Mouse (Mus musculus): ENCODE measurements around the gene Ifrd1. TPM values are rescaled to one million over a fixed set of nuclear protein-coding genes. Genes with fewer than 3 reads are reported as not detected.

Gene Ifrd1
- polyA plus RNA-seq, 1 experiment from 2014 or later: 93.7 TPM

DNA sequence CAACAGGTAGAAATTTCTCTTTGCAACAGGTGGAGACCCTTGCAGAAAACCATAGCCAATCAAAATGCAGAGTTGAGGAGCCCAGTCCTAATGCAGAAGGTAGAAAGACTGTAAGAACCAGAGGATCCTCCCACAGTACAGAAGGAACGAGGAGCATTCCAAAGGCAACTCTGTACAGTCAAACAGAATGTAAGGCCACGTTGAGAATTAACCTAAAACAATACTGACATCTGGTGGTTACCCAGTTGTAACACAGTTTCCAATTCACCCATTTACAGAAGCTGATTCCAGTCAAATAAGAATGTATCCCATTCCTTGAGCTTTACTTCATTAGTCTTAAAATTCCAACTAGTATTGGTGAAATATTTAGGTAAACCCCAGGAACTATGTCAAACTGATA, 83.7 kb downstream of the Ifrd1 start:
- no peak for ATAC-seq (ENCODE audit: insufficient number of reproducible peaks, insufficient read depth, low FRiP score, low read depth)
- no peaks in the 10 kb centered on the region for H3K27me3 ChIP-seq (ENCODE audit: control insufficient read depth, insufficient read depth, low read length)
- 1% methylated on average over 2 of the region's 2 CpGs for WGBS
- no peak overlapping the region for H3K9ac ChIP-seq (ENCODE audit: low read length)
- no peak overlapping the region for H3K4me2 ChIP-seq (ENCODE audit: low read length)
- no peaks in the 10 kb centered on the region for H3K36me3 ChIP-seq (ENCODE audit: control insufficient read depth, insufficient read depth, low read length)
- H3K27ac ChIP-seq (replicated peaks in 1 of 2; ENCODE audit: control insufficient read depth in 1 of 2, insufficient read depth in 1 of 2, low read depth in 2 of 2, low read length in 2 of 2): no peak overlapping the region
- no peak overlapping the region for H3K4me3 ChIP-seq (ENCODE audit: control insufficient read depth in 1 of 2, insufficient read depth in 1 of 2, low read depth in 1 of 2, low read length in 2 of 2)
- no peaks in the 10 kb centered on the region for H3K4me1 ChIP-seq (ENCODE audit: control insufficient read depth in 2 of 2, insufficient read depth in 2 of 2, low read length in 2 of 2)
- no peaks in the 10 kb centered on the region for H3K9me3 ChIP-seq (ENCODE audit: control insufficient read depth, low read length)

DNA sequence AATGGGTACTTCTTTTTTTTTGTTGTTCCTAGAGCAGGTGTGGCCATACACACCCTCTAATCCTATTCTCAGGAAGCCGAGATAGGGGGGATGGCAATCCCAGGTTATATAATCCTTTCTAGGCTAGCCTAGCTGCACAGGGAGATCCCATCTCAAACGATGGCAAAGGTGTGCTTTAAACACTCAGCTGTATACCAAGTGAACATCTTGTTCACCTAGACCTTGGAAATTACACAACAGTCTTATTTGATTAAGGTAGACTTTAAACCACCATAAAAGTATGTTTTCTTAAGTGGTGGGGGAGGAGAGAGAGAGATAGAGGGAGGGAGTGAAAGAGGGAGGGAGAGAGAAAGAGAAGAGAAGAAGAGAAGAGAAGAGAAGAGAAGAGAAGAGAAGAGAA, 87.5 kb downstream of the Ifrd1 start:
- Histone ChIP-seq H3K36me3 (ENCODE audit: control insufficient read depth, insufficient read depth, low read length) (no peaks in the 10 kb centered on the region), H3K4me3 (ENCODE audit: control insufficient read depth in 1 of 2, insufficient read depth in 1 of 2, low read depth in 1 of 2, low read length in 2 of 2) (no peak overlapping the region), H3K27ac (replicated peaks in 1 of 2; ENCODE audit: control insufficient read depth in 1 of 2, insufficient read depth in 1 of 2, low read depth in 2 of 2, low read length in 2 of 2) (no peak overlapping the region), H3K9ac (ENCODE audit: low read length) (no peak overlapping the region), H3K4me1 (ENCODE audit: control insufficient read depth in 2 of 2, insufficient read depth in 2 of 2, low read length in 2 of 2) (no peaks in the 10 kb centered on the region), H3K9me3 (ENCODE audit: control insufficient read depth, low read length) (no peaks in the 10 kb centered on the region), H3K4me2 (ENCODE audit: low read length) (no peak overlapping the region), H3K27me3 (ENCODE audit: control insufficient read depth, insufficient read depth, low read length) (no peaks in the 10 kb centered on the region)
- WGBS: 69% methylated on average over 2 of the region's 2 CpGs
- no peak for ATAC-seq (ENCODE audit: insufficient number of reproducible peaks, insufficient read depth, low FRiP score, low read depth)

DNA sequence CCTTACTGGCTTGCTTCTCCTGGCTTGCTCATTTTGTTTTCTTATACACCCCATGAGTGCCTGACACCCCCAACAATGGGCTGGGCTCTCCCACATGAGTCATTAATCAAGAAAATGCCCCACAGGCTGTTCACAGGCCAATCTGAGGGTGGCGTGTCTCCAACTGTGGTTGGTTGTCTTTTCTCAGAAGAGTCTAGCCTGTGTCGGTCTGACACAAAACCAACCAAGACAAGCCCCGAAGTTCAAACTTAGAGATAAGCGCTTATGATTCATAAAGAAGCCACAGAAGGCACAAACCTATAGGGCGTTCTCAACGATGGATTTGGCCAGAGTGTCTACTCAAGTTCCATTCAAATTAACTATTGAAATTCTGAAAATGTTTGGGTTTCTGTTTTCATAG, 94.1 kb downstream of the Ifrd1 start:
- 88% methylated on average over 6 of the region's 6 CpGs for WGBS
- ATAC-seq (ENCODE audit: insufficient number of reproducible peaks, insufficient read depth, low FRiP score, low read depth): no peak

DNA sequence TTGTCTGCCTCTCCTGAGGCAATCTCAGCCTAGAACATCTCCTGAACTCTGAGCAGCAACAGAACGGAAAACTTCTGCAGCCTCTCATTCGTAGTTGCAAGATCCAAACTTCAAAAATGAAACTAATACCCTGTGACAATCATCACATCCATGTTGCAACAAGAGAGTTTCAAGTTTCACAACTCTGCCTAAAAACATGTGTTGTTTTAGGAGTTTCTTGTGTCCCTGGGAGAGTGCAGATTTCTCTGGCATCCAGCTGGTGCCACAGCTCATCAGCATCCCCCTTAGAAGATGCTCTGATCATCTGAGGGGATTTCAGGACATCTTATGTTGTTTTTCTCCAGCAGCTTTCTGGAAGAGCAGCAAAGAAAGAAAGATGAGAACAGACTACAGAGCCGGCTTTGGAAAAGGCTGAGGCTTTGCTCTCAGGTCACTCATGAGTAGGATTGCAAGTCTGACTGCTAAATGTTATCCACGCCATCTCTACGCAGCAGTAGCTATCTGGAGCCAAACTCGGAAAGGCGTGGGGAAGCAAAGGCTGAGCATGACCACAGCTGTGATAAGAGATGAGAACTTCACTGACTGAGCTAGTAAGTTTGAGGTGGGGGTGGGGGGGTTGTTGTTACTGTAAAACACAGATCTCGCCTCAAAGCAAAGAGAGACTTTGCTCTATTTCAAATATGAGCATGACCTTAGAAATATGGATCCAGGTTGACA, 95.8 kb downstream of the Ifrd1 start:
- H3K4me2 ChIP-seq (ENCODE audit: low read length): no peak overlapping the region
- H3K4me1 ChIP-seq (ENCODE audit: control insufficient read depth in 2 of 2, insufficient read depth in 2 of 2, low read length in 2 of 2): peaks cover 0 to 3% of the 10 kb centered on the region in 2 experiments; a peak in 1 of 4 replicates
- ATAC-seq (ENCODE audit: insufficient number of reproducible peaks, insufficient read depth, low FRiP score, low read depth): no peak
- H3K9ac ChIP-seq (ENCODE audit: low read length): no peak overlapping the region
- no peak overlapping the region for H3K27ac ChIP-seq (replicated peaks in 1 of 2; ENCODE audit: control insufficient read depth in 1 of 2, insufficient read depth in 1 of 2, low read depth in 2 of 2, low read length in 2 of 2)
- no peaks in the 10 kb centered on the region for H3K27me3 ChIP-seq (ENCODE audit: control insufficient read depth, insufficient read depth, low read length)
- WGBS: 45% methylated on average over 8 of the region's 8 CpGs
- H3K4me3 ChIP-seq (ENCODE audit: control insufficient read depth in 1 of 2, insufficient read depth in 1 of 2, low read depth in 1 of 2, low read length in 2 of 2): no peak overlapping the region
- no peaks in the 10 kb centered on the region for H3K9me3 ChIP-seq (ENCODE audit: control insufficient read depth, low read length)
- H3K36me3 ChIP-seq (ENCODE audit: control insufficient read depth, insufficient read depth, low read length): no peaks in the 10 kb centered on the region

More for the DNA sequence above, 94.1 kb downstream of the Ifrd1 start:
- H3K36me3 ChIP-seq (ENCODE audit: control insufficient read depth, insufficient read depth, low read length): no peaks in the 10 kb centered on the region
- no peak overlapping the region for H3K9ac ChIP-seq (ENCODE audit: low read length)
- H3K27ac ChIP-seq (replicated peaks in 1 of 2; ENCODE audit: control insufficient read depth in 1 of 2, insufficient read depth in 1 of 2, low read depth in 2 of 2, low read length in 2 of 2): no peak overlapping the region
- peaks cover 0 to 3% of the 10 kb centered on the region in 2 experiments; a peak in 1 of 4 replicates for H3K4me1 ChIP-seq (ENCODE audit: control insufficient read depth in 2 of 2, insufficient read depth in 2 of 2, low read length in 2 of 2)
- no peaks in the 10 kb centered on the region for H3K9me3 ChIP-seq (ENCODE audit: control insufficient read depth, low read length)
- H3K27me3 ChIP-seq (ENCODE audit: control insufficient read depth, insufficient read depth, low read length): no peaks in the 10 kb centered on the region
- no peak overlapping the region for H3K4me2 ChIP-seq (ENCODE audit: low read length)
- H3K4me3 ChIP-seq (ENCODE audit: control insufficient read depth in 1 of 2, insufficient read depth in 1 of 2, low read depth in 1 of 2, low read length in 2 of 2): no peak overlapping the region

MicroRNAs within 50 kb of the gene (microRNA counts, 519-probe panel; counts per million panel counts)
- 322 counts per million, percentile 70 among the panel's probes with 10 or more counts for microRNA mmu-miR-1938

Small RNA genes lying within 50 kb of the gene (microRNA-seq; reads per million reads assigned to microRNA genes)
- not detected for gene Mir1938

Other genes starting within 250 kb of the Ifrd1 start
- gene Arl4a, start 210.5 kb downstream of the Ifrd1 start, polyA plus RNA-seq (2014; fragmentation: Nextera tagmentation; extraction: Ambion mirVana): 37.4 and 39.8 TPM in 2 replicates
- 4.4 and 6.3 TPM in 2 replicates for gene Scin, start 114.3 kb downstream of the Ifrd1 start, polyA plus RNA-seq (2014; fragmentation: Nextera tagmentation; extraction: Ambion mirVana)
- 39.3 and 41.1 TPM in 2 replicates for gene Lsmem1, start 49.0 kb downstream of the Ifrd1 start, polyA plus RNA-seq (2014; fragmentation: Nextera tagmentation; extraction: Ambion mirVana)
- gene Zfp277, start 197.4 kb upstream of the Ifrd1 start, polyA plus RNA-seq (2014; fragmentation: Nextera tagmentation; extraction: Ambion mirVana): 32.1 and 37.5 TPM in 2 replicates
- 8.5 and 9.6 TPM in 2 replicates for gene Dock4, start 197.4 kb upstream of the Ifrd1 start, polyA plus RNA-seq (2014; fragmentation: Nextera tagmentation; extraction: Ambion mirVana)